Mouse (Mus musculus) MEL (cell line): ENCODE measurements around the gene Amot.

Experiments used
- EP300 ChIP-seq, 2 experiments: IDR thresholded peaks; 2 replicates each; pipeline ENCODE4 v1.6.1; 2011; ENCODE audit warnings: improper control_type of control experiment in 2 of 2, low read length in 2 of 2, low read depth in 1 of 2, mild to moderate bottlenecking in 1 of 2
- POLR2A ChIP-seq, 2 experiments: IDR thresholded peaks; 2 replicates each; pipeline ENCODE4 v1.6.1; 2011 to 2012; ENCODE audit warnings: low read length in 2 of 2, mild to moderate bottlenecking in 2 of 2, control low read depth in 1 of 2, improper control_type of control experiment in 1 of 2, low read depth in 1 of 2, moderate library complexity in 1 of 2; ENCODE audit not compliant: control insufficient read depth in 1 of 2, insufficient read depth in 1 of 2, poor library complexity in 1 of 2

DNA sequence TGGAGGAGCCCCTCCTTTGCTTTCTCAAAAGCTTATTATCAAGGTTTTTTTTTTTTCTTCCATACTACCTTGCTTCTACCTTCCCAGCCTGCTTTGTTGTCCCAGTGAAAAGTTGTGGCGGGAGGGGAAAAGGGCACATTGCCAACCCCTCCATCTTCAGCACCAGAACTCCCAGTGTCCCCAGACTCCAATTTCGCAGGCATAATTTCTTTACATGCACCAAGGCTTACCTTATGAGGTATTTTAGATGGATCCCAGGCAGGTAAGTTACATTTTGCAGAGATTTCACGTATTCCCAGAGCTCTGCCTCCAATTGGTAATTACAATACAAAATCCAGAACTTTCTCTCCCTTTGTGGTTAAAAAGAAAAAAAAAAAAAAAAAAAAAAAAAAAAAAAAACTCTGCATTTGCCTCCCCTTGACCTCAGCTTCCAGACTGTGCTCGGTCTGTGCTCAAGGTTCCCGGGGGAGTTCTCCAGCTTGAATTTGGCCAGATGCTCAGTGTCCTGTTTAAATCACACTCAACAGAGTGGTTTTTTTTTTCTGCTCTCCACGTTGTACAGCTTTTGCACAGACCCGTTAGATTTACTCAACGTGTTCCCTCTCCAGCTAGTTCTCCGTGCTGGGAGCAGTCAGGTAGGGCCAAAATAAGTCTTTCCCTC is 10.6 kb upstream of the Amot start:
- TF ChIP-seq POLR2A (IDR thresholded peaks at IDR 0.05; ENCODE audit: control insufficient read depth in 1 of 2, insufficient read depth in 1 of 2, low read depth in 1 of 2, low read length in 2 of 2, poor library complexity in 1 of 2) (no peak), EP300 (IDR thresholded peaks at IDR 0.05; ENCODE audit: low read depth in 1 of 2, low read length in 2 of 2) (no peak)
